Mouse (Mus musculus) cerebellum, adult 2 months (tissue): ENCODE measurements around the gene Prim1.

Experiments used
- CTCF ChIP-seq: fragments of 200-500 bp; IDR thresholded peaks from 2 replicates; pipeline ENCODE4 v1.5.1; 2011; ENCODE audit warnings: low read depth, mild to moderate bottlenecking, control low read depth, low read length, moderate library complexity, borderline replicate concordance; ENCODE audit not compliant: insufficient read depth
- POLR2A ChIP-seq: fragments of 200-500 bp; IDR thresholded peaks from 2 replicates; pipeline ENCODE4 v1.6.1; 2011; ENCODE audit warnings: low read length, control low read depth, borderline replicate concordance; ENCODE audit not compliant: insufficient read depth

DNA sequence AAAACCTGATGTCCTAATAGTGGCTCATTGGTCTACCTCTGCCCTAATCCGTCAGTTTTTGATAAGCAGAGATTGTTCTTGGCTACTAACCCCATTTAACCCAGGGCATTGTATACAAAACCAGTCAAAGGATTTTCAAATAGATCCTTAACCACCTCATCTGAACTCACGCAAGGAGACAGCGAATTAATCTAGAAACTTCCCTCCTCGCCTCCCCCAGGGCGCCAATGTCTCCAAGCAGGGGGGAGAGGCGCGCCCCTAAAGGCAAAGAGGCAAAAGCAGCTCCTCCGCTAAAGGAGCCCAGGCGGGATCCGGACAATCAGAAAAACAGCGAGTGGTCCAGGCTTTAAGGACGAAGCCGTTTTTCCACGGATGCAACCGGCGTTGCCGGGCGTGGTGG lies 43.2 kb downstream of the Prim1 start:
- TF ChIP-seq CTCF (no peak), POLR2A (no peak)
